Mouse (Mus musculus) liver, embryonic 14.5 days (tissue): ENCODE measurements around the gene Rsu1. TPM values are rescaled to one million over a fixed set of nuclear protein-coding genes. Genes with fewer than 3 reads are reported as not detected.
A peak's percentile ranks its signal among the peaks of the same experiment; 100 is the strongest.

Experiments used
- ATAC-seq: fragments of 200-750 bp; cut with Nextera tagmentation; 2 replicates; pipeline ENCODE4 v1.8.0; 2017; ENCODE audit warnings: moderate number of reproducible peaks, mild to moderate bottlenecking, moderate library complexity; ENCODE audit not compliant: insufficient read depth
- DNase-seq, 3 experiments: peaks; one replicate each; pipeline ENCODE4 v3.0.0-alpha.2; 2012 to 2013; ENCODE audit warnings: low read depth in 3 of 3, low spot score in 3 of 3
- H3K27ac ChIP-seq: fragments of 300-500 bp; sonication (generic); 2 replicates; pipeline ENCODE4 v1.5.1; 2014; ENCODE audit warnings: moderate library complexity, mild to moderate bottlenecking, control low read depth, inconsistent platforms
- H3K27me3 ChIP-seq: fragments of 300-500 bp; sonication (generic); 2 replicates; pipeline ENCODE4 v1.6.1; 2014; ENCODE audit warnings: mild to moderate bottlenecking, low read length, moderate library complexity; ENCODE audit not compliant: control insufficient read depth, insufficient read depth
- H3K36me3 ChIP-seq: fragments of 300-500 bp; sonication (generic); replicated peaks from 2 replicates; pipeline ENCODE4 v1.6.1; 2014; ENCODE audit warnings: low read depth; ENCODE audit not compliant: control insufficient read depth, insufficient read depth
- H3K4me1 ChIP-seq, 2 experiments: fragments of 200-500 bp in 1 of 2; fragments of 300-500 bp in 1 of 2; sonication (generic) in 1 of 2; replicated peaks; 2 replicates each; pipeline ENCODE4 v1.6.1; 2012 to 2014; ENCODE audit warnings: antibody characterized with exemption in 1 of 2, inconsistent platforms in 1 of 2, low read length in 1 of 2; ENCODE audit not compliant: control insufficient read depth in 2 of 2, insufficient read depth in 2 of 2
- H3K4me2 ChIP-seq: fragments of 300-500 bp; sonication (generic); 2 replicates; pipeline ENCODE4 v1.6.1; 2014; ENCODE audit warnings: low read depth, mild to moderate bottlenecking, control low read depth, moderate library complexity
- H3K4me3 ChIP-seq, 2 experiments: fragments of 200-500 bp in 1 of 2; fragments of 300-500 bp in 1 of 2; sonication (generic) in 1 of 2; 2 replicates each; pipeline ENCODE4 v1.5.1; 2012 to 2014; ENCODE audit warnings: low read depth in 2 of 2, low read length in 2 of 2, mild to moderate bottlenecking in 2 of 2, control low read depth in 1 of 2, inconsistent platforms in 1 of 2, moderate library complexity in 1 of 2; ENCODE audit not compliant: insufficient read depth in 1 of 2
- H3K9ac ChIP-seq: fragments of 300-500 bp; sonication (generic); replicated peaks from 2 replicates; pipeline ENCODE4 v1.6.1; 2014; ENCODE audit warnings: mild to moderate bottlenecking, control low read depth, moderate library complexity
- H3K9me3 ChIP-seq: fragments of 300-500 bp; sonication (generic); 2 replicates; pipeline ENCODE4 v1.6.1; 2016; ENCODE audit warnings: low read length, mixed read lengths; ENCODE audit not compliant: control insufficient read depth
- CTCF ChIP-seq: IDR thresholded peaks from 2 replicates; pipeline ENCODE4 v1.5.1; 2016; ENCODE audit warnings: antibody characterized with exemption, low read depth, control low read depth
- EP300 ChIP-seq: IDR thresholded peaks from 2 replicates; pipeline ENCODE4 v1.6.1; 2016; ENCODE audit warnings: antibody characterized with exemption, low read depth
- WGBS: fragments of 180-500 bp; shearing (Covaris S2); extraction: QIAGEN DNeasy Blood & Tissue Kit; methylation state at CpG from one replicate; pipeline ENCODE4 v1.1.7; 2014; ENCODE audit not compliant: insufficient replicate concordance; 5-methylcytosine and 5-hydroxymethylcytosine counted together
- polyA plus RNA-seq, 2 experiments: library from polyadenylated mRNA; depleted of rRNA in 1 of 2; stranded (reverse) in 1 of 2; unstranded in 1 of 2; fragments of >200 nt; fragmentation: Nextera tagmentation in 1 of 2; extraction: Ambion mirVana in 1 of 2; gene quantifications; 2 replicates each; pipeline versions ENCODE4 v1.2.1 to v1.2.3; 2012 to 2014

Gene Rsu1
- polyA plus RNA-seq, 2 experiments = 47.8 to 58.5 TPM

DNA sequence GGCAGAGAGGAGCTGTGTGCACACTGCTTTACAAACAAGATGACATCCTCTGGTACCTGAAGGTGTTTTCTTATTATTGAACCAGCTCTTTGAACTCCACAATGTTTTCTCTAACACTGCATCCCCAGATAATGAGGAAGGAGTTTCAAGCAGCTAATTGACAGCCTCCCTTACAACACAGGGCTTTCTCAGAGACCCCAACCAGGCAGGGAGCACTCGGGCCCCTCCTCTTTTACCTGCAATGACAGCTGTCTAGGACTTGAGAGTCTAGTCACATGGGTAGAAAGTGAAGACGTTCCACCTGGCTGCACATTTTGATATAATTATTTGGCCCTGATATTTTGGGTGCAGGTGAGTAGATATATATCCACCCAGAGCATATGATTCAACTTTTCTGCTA, 72.2 kb downstream of the Rsu1 start:
- no peak overlapping the region for H3K4me2 ChIP-seq
- ATAC-seq = no peak
- H3K4me1 ChIP-seq = no peaks in the 10 kb centered on the region
- WGBS = 49% methylated on average over 2 of the region's 2 CpGs
- H3K9me3 ChIP-seq = no peaks in the 10 kb centered on the region
- no peak overlapping the region for H3K4me3 ChIP-seq
- H3K36me3 ChIP-seq = no peaks in the 10 kb centered on the region
- no peak overlapping the region for H3K27ac ChIP-seq
- TF ChIP-seq CTCF (no peak), EP300 (no peak)
- H3K9ac ChIP-seq = no peak overlapping the region
- H3K27me3 ChIP-seq = no peaks in the 10 kb centered on the region
- no peak for DNase-seq

- TF ChIP-seq CTCF (no peak), EP300 (no peak)
- WGBS = 30% methylated on average over 7 of the region's 7 CpGs
- H3K9ac ChIP-seq = no peak overlapping the region
Observed at GRCm38 (mm10) chr2:13195540-13195939, 75.7 kb downstream of the Rsu1 start.

GRCm38 (mm10) chr2:13192157-13192556, 79.1 kb downstream of the Rsu1 start:
- 13% methylated on average over 1 of the region's 1 CpGs for WGBS
- Histone ChIP-seq H3K4me3 (no peak overlapping the region), H3K9me3 (no peaks in the 10 kb centered on the region)

More at GRCm38 (mm10) chr2:13195540-13195939, 75.7 kb downstream of the Rsu1 start:
- Histone ChIP-seq H3K27ac (no peak overlapping the region), H3K27me3 (no peaks in the 10 kb centered on the region), H3K4me1 (peaks cover 0 to 4% of the 10 kb centered on the region in 2 experiments; a peak in 2 of 4 replicates), H3K36me3 (no peaks in the 10 kb centered on the region), H3K4me2 (no peak overlapping the region), H3K9me3 (no peaks in the 10 kb centered on the region), H3K4me3 (no peak overlapping the region)
- ATAC-seq (no peak), DNase-seq (no peak)

GRCm38 (mm10) chr2:13190767-13191166, 80.4 kb downstream of the Rsu1 start:
- WGBS = 74% methylated on average over 4 of the region's 4 CpGs
- no peak for DNase-seq
- Histone ChIP-seq H3K27ac (no peak overlapping the region), H3K9ac (no peak overlapping the region), H3K9me3 (no peaks in the 10 kb centered on the region), H3K4me2 (no peak overlapping the region), H3K4me3 (no peak overlapping the region), H3K27me3 (no peaks in the 10 kb centered on the region), H3K36me3 (no peaks in the 10 kb centered on the region), H3K4me1 (peaks cover 0 to 4% of the 10 kb centered on the region in 2 experiments; a peak in 2 of 4 replicates)
- no peak for TF ChIP-seq EP300
- TF ChIP-seq CTCF = no peak
- ATAC-seq = 0 out of 2 replicates have a peak, but pooled peaks have one; percentile 33

More at GRCm38 (mm10) chr2:13192157-13192556, 79.1 kb downstream of the Rsu1 start:
- Histone ChIP-seq H3K27ac (no peak overlapping the region), H3K36me3 (no peaks in the 10 kb centered on the region), H3K27me3 (no peaks in the 10 kb centered on the region), H3K4me1 (peaks cover 0 to 4% of the 10 kb centered on the region in 2 experiments; a peak in 2 of 4 replicates), H3K9ac (no peak overlapping the region), H3K4me2 (no peak overlapping the region)
- TF ChIP-seq CTCF (peak; percentile 11; the same call in 1 of the 2 replicates), EP300 (no peak)
- DNase-seq = no peak
- no peak for ATAC-seq

- Histone ChIP-seq H3K4me1 (peaks cover 0 to 4% of the 10 kb centered on the region in 2 experiments; a peak in 2 of 4 replicates), H3K9ac (no peak overlapping the region), H3K27ac (no peak overlapping the region), H3K9me3 (no peaks in the 10 kb centered on the region), H3K36me3 (no peaks in the 10 kb centered on the region), H3K27me3 (no peaks in the 10 kb centered on the region), H3K4me3 (no peak overlapping the region), H3K4me2 (no peak overlapping the region)
- no peak for TF ChIP-seq CTCF
- no peak for TF ChIP-seq EP300
- WGBS = 84% methylated on average over 11 of the region's 11 CpGs
- DNase-seq (no peak), ATAC-seq (no peak)
Observed at GRCm38 (mm10) chr2:13188831-13189495, 82.3 kb downstream of the Rsu1 start.
